Mouse (Mus musculus): ENCODE measurements around the gene Gnpda2.

GRCm38 (mm10) chr5:69591640-69592461 is at the start of gene Gnpda2:
- TF ChIP-seq EP300 (IDR thresholded peaks at IDR 0.05; ENCODE audit: low read depth), result no peak
- TF ChIP-seq CTCF (IDR thresholded peaks at IDR 0.05; ENCODE audit: low read depth), result peak; percentile 46

Data from heart, postnatal 0 days (tissue).